Mouse (Mus musculus) kidney, adult 9 months (tissue): ENCODE results near the gene Plekha7.
A peak's percentile ranks its signal among the peaks of the same experiment; 100 is the strongest.

Experiments used
- DNase-seq: peaks from one replicate; pipeline ENCODE4 v3.0.0; 2022

The Plekha7 gene

DNA sequence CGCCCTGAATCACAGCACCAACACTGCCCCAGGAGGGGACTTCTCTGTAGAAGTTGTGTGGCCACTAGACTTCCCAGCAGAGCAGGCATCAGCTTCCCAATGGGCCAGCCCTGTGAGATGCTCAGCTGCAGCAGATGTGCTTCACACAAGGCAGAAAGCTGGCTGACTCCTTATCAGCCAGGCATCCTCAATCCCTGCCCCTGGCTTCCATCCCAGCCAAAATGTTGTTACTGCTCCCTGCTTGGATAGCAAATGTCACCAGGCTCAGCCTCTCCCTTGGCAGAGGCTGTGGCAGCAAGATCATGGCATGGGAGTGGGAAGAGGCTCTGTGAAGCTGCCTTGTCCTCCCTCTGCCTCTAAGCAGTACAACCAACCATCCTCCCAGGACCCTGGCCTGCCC, 125.7 kb downstream of the Plekha7 start:
- DNase-seq: no peak

DNA sequence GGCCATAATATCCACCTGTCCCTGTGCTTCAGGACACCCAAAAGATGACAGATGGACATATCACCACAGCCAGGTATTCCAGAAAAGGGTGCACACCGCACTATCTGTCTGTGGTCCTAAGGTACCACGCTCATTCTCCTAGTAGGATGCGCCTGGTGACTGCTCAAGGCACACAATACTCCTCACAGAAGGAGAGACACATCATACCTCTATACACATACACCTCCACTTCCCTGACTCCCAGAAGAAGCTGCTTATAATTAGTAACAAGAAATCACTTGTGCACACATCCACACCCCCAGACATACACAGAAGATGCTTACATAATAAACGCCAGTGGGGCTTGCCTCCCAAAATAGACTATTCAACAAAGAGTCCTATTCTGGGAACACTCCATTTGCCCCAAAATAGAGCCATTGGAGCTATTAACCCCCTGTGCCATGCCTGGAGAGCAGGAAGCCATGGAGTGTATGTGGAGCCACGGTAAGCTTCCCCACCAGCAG, 126.7 kb downstream of the Plekha7 start:
- no peak for DNase-seq

DNA sequence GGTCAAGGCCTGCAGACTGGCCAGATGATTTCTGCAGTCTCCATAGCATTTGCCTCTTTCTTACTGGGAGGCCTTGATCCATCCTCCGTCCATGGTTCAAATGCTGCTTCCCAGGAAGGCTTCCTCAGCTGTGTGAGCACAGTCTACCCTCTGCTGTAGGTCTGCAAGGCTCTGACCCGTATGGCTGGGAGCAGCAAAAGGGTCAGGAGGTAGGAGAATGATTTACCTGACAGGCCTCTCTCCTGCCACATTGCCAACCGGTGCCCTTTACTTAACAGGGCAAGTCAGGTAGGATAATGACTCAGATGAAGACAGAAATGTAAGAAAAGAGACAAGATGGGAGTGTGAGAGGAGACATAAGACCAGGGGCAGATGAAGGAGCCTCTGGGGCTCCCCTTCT, 129.3 kb downstream of the Plekha7 start:
- peak; percentile 82 for DNase-seq

DNA sequence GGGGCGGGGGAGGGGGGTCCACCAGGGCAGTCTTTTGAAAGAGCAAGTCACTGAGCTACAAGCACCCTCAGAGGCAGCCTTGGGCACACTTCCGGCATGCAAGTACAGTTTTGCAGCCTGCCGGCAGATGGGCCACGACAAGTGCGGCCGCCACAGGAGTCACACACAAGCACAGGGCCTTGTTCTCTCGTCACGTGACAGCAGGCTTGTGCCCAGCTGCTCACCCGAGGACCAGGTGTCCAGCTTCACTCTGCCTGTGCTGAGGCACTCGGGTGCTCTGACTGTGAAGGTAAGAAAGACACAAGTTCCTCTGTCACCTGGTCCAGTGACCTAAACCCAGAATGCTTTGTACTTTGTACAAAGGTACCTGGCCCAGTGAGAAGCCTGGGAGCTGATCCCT, 135.4 kb downstream of the Plekha7 start:
- no peak for DNase-seq

DNA sequence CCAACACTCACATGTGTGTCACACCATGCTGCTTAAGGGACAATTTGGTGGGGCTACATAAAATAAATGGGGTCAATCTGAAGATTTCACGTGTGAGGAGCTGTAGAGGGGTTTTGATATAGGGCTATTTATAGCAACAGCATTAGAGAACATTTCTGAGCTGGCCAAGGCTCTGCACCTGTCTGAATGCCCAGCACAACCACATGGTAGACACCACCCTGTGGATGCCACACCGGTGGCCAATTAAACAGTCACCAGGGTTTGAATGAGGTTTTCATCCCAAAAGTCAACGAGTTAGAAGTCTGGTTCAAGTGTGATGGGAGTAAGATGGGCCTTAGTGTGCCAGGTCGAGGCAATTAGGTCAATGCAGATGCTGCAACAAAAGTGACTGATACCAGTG, 138.8 kb downstream of the Plekha7 start:
- no peak for DNase-seq

DNA sequence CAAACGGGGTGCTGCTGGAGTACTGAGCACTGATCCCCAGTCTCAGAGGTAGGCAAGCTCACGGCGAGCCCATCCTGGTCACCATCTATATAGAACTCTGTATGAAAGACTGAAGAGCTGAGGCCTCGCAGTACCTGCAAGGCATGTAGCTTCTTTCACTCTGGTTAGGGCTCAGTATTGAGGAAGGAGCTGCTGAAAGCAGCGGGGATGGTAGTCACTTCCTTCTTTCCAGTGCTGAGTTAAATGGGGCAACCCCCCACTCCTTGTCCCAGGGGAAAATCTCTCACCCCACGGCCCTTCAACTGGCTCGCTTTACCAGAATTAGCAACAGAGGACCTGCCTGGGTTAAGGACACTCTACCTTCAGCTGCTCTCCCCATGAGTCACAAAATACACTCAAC, 140.0 kb downstream of the Plekha7 start:
- DNase-seq: no peak

DNA sequence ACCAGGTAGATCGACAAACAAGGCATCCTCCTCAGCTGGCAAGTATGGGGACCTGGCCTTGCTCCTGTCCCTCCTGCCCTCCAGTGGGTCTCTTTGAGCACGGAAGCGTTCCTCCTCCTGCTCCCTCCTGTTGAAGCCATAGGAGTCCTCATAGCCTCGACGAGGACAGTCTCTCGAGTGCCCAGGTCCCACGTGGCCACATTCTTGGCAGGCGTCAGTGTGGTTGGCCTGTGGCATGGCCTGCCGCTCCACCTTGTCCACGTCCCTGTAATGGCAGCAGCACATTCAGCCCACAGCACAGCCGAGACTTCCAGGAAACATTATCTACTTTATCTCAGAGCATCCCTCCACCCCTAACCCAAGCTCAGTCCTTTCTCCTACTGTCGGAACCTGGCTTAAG, 143.9 kb downstream of the Plekha7 start:
- no peak for DNase-seq

DNA sequence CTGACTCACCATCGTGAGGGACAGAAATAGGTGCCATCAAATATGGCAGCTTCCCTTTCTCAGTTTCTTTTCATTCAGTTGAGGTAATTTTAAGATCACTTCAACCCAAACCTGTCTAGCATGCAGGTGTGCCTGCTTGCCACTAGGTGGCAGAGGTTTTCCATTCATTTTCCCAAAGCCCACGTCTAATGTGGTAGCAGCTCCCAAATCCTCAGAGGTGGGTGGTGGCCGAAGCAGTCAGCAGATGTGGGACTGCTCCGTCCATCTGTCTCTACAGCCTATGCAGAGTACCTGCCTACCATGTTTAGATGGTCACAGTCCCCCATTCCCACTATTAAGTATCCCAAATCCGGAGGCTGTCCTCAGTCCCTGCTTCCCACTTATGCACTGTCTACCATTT, 146.6 kb downstream of the Plekha7 start:
- DNase-seq: peak; percentile 35

DNA sequence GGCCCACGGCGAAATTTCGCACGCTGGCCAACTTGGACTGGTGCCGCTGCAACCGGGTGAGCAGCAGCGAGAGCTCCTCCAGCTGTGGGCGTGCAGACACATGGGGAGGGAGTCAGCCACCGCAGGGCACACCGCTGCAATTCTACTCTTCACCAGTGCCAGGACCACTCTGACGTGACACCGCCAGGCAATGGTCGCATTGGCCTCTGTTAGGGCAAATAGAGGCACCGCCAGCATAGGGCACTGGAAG, 151.4 kb downstream of the Plekha7 start:
- no peak for DNase-seq

DNA sequence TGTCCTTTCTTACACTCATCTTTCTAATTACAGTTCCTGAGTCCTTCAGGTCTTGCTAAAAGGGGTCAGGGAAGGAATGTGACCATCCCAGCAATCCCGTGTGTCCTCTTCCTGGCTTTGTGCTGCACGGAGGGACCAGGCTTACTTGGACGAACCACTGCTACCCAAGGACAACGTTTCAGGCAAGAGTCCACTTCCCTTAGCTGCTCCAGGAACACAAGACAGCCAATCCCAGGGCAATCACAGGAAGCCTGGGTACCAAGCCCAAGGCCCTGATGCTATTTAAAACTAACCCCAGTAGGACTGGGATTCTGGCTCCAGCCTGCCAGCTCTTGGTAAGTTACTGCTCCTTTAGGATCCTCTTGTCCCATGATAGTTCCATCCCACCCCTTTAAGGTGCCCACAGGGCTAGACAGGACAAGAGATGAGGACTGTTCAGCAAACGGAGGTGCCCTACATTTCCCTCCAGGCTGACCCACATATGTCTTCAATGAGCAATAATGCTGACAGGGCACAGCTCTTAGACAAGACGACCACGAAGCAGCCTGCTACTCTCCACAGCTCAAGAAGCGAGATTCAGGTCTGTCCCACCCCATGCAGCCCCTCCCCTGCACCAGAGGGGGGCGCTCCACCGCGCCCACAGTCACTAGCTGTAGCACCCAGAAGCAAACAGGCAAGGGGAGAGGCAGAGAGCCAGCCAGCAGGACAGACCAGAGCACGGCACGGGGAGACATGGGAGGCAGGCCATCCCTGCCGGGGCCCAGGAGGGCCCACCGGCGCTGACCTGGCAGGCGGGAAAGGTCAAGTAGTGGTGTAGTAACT, 151.9 kb downstream of the Plekha7 start:
- no peak for DNase-seq

DNA sequence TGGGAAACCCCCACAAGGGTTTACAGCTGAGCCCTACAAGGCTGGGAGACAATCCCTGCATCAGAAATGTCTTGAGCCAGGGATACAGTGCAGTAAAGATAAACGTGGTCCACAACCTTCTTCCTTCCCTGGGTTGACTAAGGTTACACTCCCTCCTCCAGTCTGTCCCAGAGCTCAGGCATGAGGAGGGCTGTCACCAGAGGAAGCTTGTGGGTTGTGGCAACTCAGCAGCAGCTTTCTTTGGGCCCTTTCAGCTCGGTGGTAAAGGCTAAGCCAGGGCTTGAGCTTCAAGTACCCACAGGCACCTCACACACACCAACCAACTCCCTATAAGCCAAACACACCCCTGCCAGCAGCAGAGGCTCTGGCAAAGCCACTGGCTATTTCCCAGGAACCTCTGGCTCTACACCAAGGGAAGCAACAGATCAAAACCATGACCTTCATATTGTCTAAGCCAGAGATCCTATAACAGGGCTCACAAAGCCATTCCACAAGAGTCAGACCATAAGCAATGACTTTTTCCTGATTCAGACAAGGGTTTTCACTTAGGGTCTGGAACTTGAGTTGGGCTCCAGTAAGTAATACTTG, 154.3 kb downstream of the Plekha7 start:
- DNase-seq: no peak

DNA sequence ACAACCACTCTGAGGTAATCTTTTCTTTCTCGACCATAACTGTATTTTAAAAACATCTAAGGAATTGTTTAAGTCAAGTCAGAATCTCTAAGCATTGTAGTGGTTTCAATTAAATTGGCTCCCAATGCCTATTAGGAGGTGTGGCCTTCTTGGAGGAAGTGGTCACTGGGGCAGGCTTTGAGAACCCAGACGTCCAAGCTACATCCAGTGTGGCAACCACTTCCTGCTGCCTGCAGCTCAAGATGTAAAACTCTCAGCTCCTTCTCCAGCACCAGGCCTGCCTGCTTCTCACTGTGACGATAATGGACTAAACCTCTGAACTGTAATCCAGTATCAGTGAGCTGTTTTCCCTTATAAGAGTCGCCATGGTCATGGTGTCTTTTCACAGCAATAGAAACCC, 158.6 kb downstream of the Plekha7 start:
- no peak for DNase-seq

DNA sequence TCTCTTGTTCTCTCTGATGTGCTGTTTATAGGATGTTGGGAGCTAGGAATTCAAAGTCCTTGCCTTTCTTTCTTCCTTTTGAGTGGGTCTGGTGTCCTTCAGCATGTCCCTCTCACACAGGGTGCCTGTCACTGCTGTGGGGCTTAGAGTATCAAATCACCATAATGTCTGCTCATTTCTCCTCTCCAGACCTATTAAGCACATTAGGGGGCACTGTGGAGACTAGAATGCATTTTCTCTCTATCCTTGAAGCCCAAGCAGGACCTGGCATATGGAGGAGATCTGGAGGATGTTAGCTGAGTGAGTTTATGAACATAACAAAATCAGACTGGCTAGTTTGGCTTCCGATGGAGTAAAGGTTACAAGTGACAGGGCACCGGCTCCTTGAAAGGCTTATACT, 161.1 kb downstream of the Plekha7 start:
- no peak for DNase-seq

DNA sequence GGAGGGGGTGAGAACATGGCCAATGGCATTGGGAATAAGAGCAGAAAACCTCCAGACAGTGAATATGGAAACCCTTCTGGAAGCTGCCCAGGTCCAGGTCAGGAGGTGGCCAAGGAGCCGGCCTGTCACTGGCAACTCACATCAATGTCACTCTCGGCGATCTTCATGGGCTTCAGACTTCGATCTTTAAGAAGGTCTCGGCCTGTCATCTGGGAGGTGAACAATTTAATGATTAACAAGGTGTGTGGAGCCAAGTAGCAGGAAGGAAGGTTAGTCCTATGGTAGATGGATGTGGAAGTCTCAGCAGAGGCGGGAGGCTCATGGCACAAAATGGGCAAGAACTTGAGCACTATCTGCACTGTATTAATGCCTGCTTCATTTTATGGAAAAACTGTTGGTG, 163.1 kb downstream of the Plekha7 start:
- peak; percentile 73 for DNase-seq

DNA sequence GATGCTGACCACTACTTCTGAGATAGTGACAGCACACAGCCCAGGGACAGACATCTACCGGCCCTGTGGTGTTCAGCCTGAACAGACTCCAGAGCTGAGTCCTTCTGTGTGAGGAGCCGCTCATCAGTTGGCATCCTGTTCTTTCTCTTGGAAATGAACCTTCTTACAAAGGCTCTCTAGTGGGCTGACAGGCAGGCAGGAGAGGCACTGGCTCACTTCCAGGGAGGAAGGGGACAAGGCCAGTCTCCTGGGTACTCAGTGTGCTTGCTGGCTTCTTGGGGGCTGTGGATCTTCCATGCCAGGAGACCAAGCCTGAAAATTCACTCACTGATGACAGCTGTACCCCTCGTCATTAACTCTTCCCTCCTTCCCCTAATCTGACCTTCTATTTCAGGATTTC, 170.5 kb downstream of the Plekha7 start:
- no peak for DNase-seq

DNA sequence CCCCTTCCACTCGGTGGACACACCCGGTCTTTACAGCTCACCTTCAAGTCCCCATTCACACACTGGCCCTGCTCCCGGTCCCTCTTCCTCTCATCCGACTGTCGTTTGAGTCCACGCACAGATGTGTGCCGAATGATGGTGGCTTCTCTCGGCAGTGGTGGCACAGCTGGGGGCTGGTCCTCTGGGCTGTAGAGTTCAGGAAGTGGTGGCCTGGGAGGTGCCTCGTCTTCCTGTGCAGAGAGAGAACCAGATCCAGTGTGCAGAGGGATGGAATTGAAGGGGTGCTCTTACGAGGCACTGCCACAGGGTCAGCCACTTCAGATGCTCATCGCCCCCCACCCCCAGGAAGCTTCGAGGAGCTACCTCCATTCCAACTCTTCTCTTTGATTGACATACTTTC, 171.0 kb downstream of the Plekha7 start:
- no peak for DNase-seq

DNA sequence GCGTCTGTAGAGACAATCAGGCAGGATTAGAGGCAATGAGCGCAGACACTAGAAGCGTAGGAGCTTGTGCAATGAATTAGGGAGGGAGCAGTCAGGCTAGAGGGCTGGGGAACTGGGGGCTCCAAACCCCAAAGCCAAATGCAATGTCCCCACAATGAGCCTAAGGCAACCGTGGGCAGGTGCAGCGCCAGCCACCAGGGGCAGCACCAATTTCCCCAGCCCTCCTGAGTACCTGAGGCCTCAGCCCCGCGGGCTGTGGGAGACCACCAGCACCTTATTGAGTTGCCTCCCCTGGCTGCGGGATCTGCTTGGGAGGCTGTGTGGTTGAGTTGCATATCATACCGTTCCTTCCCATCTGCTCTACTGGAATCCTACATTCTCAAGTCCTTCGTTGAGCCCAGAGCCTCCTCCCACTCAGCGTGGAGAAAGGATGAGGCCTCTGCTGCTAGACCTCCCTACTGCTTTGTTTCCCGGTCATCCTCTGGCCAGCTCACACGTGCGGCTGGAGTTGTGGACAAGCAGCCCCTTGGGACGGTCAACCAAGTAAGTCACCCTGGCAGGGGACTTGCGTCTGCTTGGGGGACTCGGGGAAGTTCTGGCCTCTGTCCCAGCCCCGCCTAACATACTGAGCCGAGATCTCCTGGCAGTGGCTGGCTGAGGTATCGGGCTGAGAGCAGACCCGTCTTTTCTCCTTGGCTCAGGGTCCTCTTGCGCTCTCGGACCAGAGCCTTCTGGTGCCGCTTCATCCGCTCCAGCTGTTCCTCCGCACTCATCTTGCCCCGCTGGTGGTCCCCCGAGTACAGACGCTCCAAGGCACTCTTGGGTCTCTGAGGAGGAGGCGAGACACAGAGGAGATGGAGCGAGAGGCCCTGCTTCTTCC, 173.5 kb downstream of the Plekha7 start:
- no peak for DNase-seq

DNA sequence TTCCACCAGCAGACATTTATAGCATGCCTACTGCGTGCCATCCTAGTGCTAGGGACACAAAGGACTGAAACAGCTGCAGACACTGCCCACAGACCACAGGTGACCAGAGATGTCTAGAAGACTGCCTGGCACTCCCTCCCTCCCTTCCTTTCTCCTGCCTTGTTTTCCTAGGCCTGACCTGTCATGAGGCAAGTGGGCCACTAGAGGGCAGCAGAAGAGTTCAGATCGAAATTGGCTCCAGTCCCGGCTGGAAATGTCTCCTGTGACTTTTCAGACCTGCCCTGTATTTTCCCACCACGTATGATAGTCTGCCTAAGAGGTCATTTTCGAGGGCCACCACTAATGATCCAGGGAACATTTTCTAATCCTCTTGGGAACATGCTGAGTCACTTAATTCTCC, 176.1 kb downstream of the Plekha7 start:
- peak; percentile 86 for DNase-seq

DNA sequence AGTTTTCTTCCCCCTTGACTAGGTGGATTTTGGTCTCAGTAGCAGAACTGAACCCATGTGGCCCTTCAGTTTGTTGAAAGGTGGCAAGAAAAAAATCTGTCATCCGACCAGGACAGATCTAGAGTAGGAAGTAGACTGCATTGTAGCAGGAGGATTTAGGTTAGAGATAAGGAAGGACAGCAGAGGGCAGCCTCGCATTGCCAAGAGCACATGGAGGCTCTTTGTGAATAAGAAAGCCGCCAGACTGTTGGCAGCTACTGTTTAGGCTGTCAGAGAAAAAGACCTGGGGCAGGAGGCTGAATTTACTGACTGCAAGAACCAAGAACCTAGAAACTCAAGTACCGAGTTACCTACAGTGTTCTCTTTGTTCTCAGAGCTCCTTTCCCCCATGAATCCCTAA, 176.8 kb downstream of the Plekha7 start:
- DNase-seq: no peak

DNA sequence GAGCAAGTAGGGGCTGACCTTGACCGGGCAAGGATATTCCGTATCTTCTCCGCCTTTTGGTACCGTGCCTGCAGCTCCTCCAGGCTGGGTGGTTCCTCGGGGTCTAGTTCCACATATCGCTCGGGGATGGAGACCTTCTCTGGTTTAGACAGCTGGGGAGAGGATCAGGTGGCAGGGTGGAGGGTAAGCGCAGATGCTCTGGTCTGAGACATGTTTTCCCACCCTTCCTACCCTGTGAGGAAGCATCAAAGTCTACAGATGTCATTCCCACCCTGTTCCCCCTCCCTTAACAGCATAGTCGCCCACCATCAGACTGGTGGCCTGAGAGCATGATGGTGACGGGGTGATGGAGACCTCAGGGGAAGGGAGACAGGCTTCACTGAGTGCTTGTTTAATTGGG, 178.8 kb downstream of the Plekha7 start:
- DNase-seq: no peak

DNA sequence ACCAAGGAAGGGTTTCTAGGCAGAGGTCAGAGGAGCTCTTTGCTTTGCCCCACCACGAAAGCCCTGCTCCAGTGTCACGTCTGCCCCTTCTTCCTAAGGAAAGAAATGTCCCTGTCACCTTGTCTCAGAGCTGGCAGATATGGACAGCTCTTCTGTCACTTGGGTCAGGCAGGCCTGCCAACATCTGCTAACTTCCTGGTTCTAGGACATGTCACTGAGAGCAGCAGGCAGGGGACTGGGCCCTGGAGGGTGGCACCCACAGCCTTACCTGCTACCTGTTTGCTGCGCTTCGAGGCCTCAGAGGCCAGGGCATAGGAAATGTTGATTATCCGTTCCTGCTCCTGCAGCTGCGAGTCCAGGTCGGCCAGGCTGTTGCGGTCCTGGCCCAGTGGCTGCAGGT, 179.9 kb downstream of the Plekha7 start:
- DNase-seq: no peak

DNA sequence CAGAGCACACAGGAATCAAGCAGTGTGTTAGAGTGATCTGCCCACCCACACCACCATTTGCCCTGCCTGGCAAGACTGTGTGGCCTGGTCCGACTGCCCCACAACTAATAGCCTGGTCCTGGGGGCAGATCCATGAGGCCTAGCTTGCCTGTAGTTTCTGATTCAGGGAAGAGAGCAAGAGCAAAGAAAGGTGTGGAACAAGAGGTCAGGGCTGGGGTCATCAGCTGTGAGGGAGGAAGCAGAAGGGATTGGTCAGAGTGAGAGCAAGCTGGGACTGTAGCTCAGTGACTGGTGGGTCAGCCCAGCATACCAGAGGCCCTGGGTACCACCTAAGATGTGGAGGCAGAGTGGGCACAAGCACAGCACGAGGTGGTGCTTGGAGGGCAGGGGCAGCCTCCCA, 181.1 kb downstream of the Plekha7 start:
- DNase-seq: no peak

DNA sequence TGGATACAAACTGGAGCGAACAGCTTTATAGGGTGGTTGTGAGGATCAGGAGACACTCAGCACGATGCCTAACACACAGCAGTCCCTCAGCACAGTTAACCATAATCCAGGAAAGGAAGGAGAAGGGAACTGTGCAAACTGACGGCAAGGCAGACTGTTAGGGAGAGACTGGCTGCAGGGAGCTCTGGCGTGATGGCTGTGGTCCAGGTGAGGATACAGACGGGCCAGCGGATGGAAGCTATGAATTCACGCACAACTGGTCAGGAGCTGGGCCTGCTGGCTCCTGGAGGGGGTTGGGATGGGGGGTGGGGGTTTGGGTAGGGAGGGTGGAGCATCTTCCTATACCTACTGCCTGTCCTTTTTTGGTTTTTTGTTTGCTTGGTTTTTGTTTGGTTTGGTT, 182.5 kb downstream of the Plekha7 start:
- DNase-seq: no peak

DNA sequence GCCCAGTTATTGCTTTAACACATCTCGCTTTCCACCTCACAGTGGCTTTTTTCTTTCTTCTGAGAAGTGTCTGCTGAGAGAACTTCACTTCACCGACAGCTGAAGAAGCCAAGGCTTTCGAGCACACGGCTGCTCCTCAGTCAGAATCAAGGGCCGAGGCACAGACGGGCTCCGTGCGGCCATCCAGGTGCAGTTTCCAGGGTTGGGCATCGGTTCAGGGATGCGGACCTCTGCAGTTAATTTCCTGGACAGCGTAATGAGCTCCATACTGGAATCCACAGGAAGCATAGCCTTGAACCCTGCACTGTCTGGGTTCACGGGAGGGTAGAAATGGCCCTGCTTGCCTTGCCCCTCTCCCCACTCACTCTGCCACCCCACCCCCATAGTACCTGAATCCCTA, 184.1 kb downstream of the Plekha7 start:
- no peak for DNase-seq
